Mouse (Mus musculus) small intestine, adult 10 weeks (tissue): ENCODE measurements around the gene Olfr58. TPM values are rescaled to one million over a fixed set of nuclear protein-coding genes. Genes with fewer than 3 reads are reported as not detected.

Source experiments
- polyA plus RNA-seq: library from polyadenylated mRNA; stranded (reverse); fragments of 350-450 nt; fragmentation: Illumina TruSeq; extraction: RNeasy Lipid Tissue Mini Kit (QIAGEN cat#74804); gene quantifications from one replicate; pipeline ENCODE4 v1.2.3, GENCODE M21; 2014; ENCODE audit warnings: low replicate concordance

Olfr58 gene
- not detected for polyA plus RNA-seq

DNA sequence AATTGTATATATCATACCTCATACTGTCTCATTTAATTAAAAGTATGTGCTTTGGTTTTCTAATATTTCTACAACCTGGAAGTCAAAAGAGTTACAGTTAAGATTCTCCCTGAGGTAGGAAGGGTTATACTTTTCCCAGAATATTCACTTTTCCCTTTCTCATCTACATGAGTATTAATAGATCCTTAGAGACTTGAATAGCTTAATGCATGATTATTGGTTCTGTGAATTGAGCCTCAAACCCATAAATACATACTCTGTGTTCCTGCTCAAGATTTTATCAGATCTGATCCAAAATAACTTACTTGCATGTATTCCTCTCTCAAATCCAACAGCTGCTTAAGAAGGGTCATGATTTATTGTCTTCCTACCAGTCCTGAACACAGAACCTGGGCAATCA, at the start of gene Olfr58:
Gene Olfr58, plus strand, starts transcription at position 301 of the 400 bp plus-strand sequence.

DNA sequence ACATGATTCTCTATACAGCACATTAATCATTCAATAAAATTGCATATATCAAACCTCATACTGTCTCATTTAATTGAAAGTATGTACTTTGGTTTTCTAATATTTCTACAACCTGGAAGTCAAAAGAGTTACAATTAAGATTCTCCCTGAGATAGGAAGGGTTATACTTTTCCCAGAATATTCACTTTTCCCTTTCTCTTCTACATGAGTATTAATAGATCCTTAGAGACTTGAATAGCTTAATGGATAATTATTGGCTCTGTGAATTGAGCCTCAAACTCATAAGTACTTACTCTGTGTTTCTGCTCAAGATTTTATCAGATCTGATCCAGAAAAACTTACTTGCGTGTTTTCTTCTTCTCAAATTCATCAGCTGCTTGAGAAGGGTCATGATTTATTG, 24.5 kb downstream of the Olfr58 start, which contains the start of gene Olfr859:
Gene Olfr859, plus strand, starts transcription at position 301 of the 400 bp plus-strand sequence.

Other genes with a start within 250 kb of the Olfr58 start
- not detected for gene Olfr853, start 239.2 kb upstream of the Olfr58 start, polyA plus RNA-seq
- gene Olfr854, start 212.9 kb upstream of the Olfr58 start, polyA plus RNA-seq = not detected
- not detected for gene Olfr855, start 197.7 kb upstream of the Olfr58 start, polyA plus RNA-seq
- 33.4 TPM for gene Zfp317, start 158.2 kb upstream of the Olfr58 start, polyA plus RNA-seq
- not detected for gene Olfr857, start 70.8 kb upstream of the Olfr58 start, polyA plus RNA-seq
- gene Olfr859, start 24.6 kb downstream of the Olfr58 start, polyA plus RNA-seq = not detected
- gene Olfr860, start 69.5 kb downstream of the Olfr58 start, polyA plus RNA-seq = not detected
- gene Olfr862, start 107.7 kb downstream of the Olfr58 start, polyA plus RNA-seq = not detected
- gene Olfr77, start 136.6 kb downstream of the Olfr58 start, polyA plus RNA-seq = not detected
- gene Olfr866, start 247.8 kb downstream of the Olfr58 start, polyA plus RNA-seq = not detected